Mouse (Mus musculus) monocyte, adult 2 months (primary cell): ENCODE data around the gene Heatr5a.

Source experiments
- DNase-seq, 2 experiments: peaks; one replicate each; pipeline ENCODE4 v3.0.0; 2022; ENCODE audit warnings: low spot score in 2 of 2, low read depth in 1 of 2

The Heatr5a gene

DNA sequence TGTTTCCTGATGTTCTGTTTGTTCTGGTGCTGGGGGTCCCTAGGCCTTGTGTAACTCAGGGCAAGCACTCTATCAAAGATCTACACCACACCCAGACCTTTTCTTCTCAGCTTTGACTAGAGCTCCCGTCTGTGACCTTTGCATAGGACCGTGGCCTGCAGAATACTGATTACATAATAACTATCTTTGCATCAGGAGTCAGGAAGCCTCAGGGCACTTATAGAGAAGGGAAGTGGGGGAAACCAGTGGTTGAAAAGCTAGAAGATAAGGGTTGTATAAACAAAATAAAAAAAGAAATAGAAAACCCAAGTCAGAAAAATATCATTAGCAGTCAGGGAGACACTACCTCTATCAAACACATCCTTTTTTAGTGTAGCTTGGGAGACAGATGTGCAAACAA is 121.2 kb downstream of the Heatr5a start:
- no peak for DNase-seq

- DNase-seq: peak; percentile 32 to 56
Observed at GRCm38 (mm10) chr12:51847953-51848680, 123.0 kb downstream of the Heatr5a start.

GRCm38 (mm10) chr12:51845261-51845660 is 125.9 kb downstream of the Heatr5a start:
- DNase-seq: no peak

DNA sequence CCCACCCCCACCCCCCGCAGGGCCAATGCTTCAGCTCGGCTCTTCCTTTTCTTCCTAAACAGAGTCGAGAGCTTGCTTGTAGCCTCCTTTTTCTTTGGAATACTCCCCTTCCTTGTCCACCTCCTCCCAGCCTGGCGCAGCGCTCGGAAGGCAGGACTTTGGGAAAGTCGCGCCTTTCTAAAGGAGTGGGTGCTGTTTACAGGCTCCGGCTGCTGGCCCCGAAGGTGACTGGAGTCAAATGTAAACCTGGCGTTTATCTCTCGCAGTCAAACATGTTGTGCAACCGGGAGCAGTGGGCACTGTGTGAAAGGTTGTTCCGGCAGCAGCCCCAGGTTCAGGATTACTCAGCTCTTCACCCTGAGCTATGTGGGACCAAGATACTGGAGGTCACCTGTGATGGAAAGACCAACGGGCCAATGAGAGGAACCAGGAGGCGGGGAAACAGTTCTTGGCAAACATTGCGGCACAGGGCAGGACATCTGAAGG is 126.3 kb downstream of the Heatr5a start:
- peak; percentile 81 to 85 for DNase-seq

DNA sequence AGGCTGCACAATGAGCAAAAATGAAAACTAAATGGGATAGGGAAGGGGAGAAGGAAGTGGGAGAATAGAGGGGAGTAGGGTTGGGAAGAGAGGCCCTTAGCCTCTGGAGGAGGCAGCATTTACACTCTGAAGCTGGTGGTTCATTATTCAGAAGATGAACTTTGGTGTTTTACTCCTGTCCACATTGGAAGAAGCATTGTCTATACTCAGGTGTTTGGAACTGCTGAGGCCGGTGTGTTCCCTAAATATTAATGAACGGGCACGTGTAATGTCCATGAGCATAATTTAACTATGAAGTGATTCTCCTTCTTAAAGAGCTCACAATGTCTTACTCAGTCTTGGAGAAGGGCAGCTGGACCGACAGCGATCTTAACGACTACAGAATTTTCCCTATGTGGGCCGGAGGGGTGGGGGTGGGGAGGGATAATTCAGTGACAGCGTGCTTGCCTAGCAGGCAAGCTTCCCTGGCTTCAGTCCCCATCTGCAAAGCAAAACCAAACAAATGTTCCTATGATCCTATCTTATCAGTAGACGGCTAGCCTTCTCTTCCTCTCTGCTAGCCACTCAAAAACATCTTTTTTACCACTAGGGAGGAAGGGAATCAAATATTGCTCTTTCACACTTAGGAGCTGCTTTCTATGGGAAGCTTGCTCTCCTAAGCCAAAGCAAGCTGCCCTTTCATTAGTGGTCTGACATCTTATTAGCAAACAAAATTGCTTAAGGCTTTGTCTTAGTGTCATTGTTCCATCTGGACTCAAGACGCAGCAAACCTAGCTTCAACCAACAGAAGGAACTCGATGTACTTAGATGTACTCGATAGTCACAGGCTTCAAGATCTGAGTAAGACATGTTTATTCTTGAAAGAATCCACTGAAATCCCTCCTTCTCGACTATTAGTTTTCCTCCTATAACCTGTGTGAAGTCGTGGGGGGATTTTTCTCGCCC is 127.3 kb downstream of the Heatr5a start:
- no peak for DNase-seq

GRCm38 (mm10) chr12:51842081-51842864 is 128.8 kb downstream of the Heatr5a start:
- DNase-seq: no peak

DNA sequence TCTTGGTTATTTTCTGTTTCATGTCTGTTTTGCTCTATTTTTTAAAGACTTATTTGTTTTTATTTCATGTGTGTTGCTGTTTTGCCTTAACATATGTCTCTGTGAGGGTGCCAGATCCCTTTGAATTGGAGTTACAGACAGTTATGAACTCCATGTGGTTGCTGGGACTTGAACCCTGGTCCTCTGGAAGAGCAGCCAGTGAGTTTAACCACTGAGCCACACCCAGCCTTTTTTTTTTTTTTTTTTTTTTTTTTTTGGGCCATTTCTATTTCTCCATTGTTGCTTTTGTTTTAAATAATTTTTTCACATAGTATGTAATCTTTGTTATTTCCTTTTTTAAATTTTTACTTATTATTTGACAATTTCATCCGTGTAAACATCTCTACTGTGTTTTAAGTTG is 131.3 kb downstream of the Heatr5a start:
- no peak for DNase-seq

DNA sequence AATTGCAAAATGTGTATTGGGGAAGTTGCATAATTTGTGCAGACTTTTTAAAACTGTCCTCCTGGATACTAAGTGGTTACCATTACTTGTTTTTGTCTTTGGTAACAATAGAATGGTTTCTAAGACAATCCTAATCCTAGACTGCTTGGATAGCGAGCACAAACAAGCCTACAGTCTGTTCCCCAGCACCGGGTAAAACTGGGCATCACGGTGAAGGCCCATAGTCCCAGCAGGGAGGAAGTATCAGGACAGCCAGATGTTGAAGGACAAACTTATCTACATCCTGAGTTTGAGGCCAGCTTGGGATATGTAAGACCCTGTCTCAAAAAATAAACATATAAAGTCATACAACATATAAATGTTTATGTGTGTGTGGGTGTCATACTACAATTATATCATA is 135.9 kb downstream of the Heatr5a start:
- DNase-seq: no peak

GRCm38 (mm10) chr12:51831931-51832330 is 139.2 kb downstream of the Heatr5a start:
- DNase-seq: no peak

DNA sequence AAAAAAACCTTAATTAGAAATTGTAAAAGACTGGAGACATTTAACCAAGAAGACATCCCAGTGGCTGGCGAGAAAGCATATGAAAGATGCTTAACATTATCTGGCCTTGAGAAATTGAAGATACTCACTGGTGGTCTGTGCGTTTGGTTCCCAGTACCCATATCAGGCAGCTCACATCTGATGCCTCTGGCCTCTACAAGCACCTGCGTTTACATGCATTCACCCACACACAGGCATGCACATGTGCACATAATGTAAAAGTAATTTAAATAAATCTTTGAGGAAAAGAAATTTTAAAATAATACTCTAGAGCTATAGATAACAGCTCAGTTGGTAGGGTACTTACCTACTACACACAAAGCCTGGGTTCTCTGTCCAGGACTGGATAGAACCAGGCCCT is 139.8 kb downstream of the Heatr5a start:
- no peak for DNase-seq

DNA sequence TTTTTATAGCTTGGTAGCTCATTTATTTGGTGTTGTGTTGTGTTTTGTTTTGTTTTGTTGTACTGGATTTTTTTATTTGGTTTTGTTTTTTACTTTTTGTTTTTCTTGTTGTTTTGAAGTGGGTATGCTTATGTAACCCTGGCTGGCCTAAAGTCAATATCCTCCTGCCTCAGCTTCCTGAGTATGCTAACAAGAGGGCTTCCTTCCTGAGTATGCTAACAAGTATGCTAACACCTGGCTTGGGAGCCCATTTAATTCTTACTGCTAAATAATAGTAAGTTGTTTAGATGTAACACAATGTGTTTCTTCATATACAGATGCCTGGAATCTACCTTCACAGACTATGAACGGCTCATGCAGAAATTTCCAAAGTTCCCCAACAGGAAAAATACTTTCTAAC is 140.4 kb downstream of the Heatr5a start:
- no peak for DNase-seq

DNA sequence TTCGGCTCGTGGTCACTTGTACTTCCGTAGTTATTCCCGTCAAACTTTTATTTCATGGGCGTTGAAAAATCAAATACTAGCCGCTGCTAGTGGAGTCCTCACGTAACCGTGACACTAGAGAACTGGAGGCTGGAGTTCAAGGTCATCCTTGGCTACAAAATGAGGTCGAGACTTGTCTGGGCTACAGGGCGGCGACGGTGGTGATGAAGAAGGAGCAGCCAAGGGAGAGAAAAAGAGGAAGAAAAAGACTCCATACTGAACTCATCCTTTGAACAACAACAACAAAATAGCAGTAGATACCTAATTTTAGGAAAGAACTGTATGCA is 141.1 kb downstream of the Heatr5a start:
- DNase-seq: peak in 1 of 2 experiments; percentile 19

GRCm38 (mm10) chr12:51829290-51830076 is 141.6 kb downstream of the Heatr5a start, which contains the start of gene Hectd1:
TSS of gene Hectd1 (minus strand) at chr12:51829536.
- peak; percentile 50 to 80 for DNase-seq

- no peak for DNase-seq
Observed at GRCm38 (mm10) chr12:51828716-51829289, 142.3 kb downstream of the Heatr5a start.

DNA sequence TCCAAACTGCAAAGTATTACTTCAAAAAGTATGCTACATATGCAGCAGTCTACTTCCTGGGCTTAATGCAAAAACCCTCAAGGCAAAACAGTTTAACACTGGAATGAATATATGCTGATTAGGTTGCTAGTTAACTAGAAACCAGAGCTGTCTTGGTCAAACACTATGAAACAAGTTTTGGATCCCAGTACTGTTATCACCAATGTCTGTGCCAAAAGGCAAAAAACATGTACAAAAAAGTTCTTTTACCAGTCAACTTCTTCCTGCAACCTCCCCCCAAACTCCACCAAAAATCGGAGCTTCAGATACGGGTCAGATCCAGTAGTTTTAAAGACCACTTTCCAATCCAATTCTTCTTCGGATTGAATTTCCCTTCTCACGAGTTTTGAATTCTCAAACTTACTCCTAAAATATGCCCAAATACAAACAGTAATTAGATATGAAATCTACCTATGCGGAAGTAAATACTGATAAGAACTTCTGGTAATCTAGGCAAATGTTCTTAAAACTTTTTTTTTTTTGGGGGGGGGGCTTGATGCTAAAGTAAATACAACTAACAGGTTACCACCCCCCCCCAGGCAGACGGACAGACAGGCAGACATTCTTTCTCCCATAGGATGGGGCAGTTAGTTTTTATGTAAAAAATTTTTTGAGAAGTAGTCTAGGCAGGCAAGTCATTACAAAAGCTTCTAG is 143.0 kb downstream of the Heatr5a start:
- no peak for DNase-seq
